Mouse (Mus musculus): ENCODE data around the gene Gba.

Gba gene

GRCm38 (mm10) chr3:89182531-89183057 is 20.1 kb upstream of the Gba start:
- no peak for ATAC-seq (ENCODE audit: low TSS enrichment)

GRCm38 (mm10) chr3:89183058-89183958 is 19.4 kb upstream of the Gba start, which contains the start of gene Fam189b:
TSS of gene Fam189b (plus strand) at chr3:89183143.
- peak; percentile 90 for ATAC-seq (ENCODE audit: low TSS enrichment)

DNA sequence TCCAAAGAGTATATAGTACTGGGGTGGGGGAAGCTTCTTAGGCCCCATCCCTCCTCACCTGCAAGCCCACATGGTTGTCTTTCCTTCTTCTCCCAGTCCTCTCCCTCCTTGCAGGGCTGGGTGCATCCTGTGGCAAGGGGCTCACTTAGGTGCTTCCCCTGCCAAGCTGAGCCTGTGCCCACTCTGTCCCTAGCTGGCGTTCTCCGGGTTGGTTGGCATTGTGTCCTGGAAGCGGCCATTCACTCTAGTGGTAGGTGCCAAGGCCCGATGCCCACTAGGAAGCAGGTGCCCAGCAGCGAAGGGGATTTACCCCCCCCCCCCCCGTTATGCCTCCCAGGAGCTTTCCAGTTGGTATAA is 18.8 kb upstream of the Gba start:
- ATAC-seq (ENCODE audit: low TSS enrichment): no peak

- no peak for ATAC-seq (ENCODE audit: low TSS enrichment)
Measured at GRCm38 (mm10) chr3:89187197-89187596, 15.5 kb upstream of the Gba start.

- no peak for ATAC-seq (ENCODE audit: low TSS enrichment)
Measured at GRCm38 (mm10) chr3:89187690-89188477, 14.8 kb upstream of the Gba start.

DNA sequence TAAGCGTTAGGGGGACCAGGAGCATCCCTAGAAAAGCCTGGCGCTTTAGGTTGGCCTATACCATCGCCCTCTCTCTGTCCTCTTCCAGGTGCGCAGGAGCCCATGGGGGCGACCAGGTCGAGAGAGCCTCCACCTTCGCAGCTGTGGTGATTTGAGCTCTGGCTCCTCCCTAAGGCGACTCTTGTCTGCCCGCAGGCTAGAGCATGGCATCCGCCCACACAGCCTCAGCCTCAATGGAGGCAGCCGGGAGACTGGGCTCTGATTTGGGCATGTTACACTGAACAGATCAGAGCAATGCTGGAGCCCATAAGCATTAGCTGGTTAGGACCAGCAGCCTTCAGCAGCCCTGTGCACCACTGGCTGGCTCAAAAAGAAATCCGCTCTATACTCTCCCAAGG is 14.3 kb upstream of the Gba start:
- no peak for ATAC-seq (ENCODE audit: low TSS enrichment)

- ATAC-seq (ENCODE audit: low TSS enrichment): no peak
Measured at GRCm38 (mm10) chr3:89190436-89190835, 12.3 kb upstream of the Gba start.

DNA sequence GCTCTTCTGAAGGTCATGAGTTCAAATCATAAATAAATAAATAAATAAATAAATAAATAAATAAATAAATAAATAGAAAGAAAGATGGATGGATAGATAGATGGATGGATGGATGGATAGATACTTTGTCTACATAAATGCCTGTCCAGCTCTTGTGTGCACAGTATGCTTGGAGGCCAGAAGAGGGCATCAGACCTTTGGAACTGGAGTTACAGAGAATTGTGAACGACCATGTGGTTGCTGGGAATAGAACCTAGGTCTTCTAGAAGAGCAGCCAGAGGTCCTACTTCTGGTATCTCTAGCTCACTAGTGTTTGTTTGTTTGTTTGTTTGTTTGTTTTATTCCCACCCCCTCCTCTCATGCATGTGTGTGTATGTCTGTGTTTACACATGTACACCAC is 9.4 kb upstream of the Gba start:
- ATAC-seq (ENCODE audit: low TSS enrichment): no peak

GRCm38 (mm10) chr3:89193853-89194252 is 8.9 kb upstream of the Gba start:
- ATAC-seq (ENCODE audit: low TSS enrichment): no peak

DNA sequence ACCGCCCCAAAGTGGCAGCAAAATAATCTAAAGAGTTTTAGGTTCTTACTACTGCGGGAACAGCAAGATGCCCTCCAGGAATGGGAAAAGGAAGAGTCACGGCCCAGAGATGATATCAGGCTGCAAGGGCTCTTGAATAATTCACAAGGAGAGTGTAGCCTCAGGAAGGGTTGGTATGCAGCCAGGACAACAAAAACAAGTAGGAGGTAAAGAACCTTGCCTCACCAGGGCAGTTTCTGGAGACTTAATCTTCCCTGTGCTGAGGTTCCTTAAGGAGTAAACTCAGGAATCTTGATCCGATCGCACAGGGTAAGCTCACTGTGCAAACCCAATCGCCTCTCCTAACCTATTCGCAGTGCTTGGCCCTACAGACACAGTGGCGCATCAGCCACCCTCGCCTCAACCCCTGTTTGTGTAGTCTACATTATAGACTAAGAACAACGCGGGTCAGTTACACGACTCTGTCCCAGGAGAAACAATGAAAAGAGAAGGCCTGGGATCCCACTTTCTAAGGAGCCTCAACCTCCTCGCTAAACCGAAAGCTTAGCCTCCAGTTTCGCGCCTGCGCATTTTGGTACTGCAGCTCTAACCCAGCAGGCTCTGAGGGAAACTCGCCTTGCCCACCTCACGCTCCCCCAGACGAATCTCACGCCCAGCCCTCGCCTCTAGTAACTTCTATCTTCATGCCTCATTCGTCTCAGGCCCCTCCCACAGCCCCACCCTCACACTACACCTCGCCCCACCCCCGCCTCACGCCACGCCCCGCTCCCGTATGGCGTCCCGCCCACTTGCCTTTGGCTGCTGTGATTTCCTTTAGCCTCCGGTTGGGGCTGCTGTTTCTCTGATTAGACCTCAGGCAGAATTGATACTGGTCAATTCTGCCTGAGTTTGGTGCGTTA is 6.5 kb upstream of the Gba start:
- peak; percentile 97 for ATAC-seq (ENCODE audit: low TSS enrichment)

DNA sequence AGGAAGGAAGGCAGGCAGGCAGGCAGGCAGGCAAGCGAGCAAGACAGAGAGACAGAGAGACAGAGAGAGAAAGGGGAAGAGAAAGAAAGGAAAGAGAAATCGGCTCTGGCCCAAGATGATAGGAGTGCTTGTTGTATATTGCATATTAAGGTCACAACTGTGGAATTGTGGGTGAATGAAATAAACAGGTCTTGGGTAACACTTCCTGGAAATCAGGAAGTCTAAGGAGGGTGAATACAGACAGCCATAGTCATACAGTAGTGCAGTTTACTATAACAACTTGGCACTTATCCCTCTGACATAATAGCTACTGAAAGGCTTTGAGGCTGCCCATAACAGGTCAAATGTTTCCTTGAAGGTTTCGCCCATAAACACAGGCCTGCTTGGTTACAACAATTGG is 2.9 kb upstream of the Gba start:
- ATAC-seq (ENCODE audit: low TSS enrichment): no peak

- peak; percentile 11; the same call in 1 of the 2 replicates for ATAC-seq (ENCODE audit: low TSS enrichment)
Measured at GRCm38 (mm10) chr3:89203142-89203514, 400 bp downstream of the Gba start.

DNA sequence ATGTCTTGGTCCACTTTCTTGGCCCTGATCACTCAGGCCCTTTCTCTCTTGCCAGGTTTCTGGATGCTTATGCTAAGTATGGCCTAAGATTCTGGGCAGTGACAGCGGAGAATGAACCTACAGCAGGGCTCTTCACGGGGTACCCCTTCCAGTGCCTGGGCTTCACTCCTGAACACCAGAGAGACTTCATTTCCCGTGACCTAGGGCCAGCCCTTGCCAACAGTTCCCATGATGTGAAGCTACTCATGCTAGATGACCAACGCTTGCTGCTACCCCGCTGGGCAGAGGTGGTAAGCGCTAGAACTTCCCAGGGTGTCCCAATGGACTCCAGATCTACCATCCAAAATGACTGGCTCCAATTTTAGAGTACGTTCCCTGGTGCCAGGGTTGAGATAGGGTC is 3.4 kb downstream of the Gba start:
- ATAC-seq (ENCODE audit: low TSS enrichment): no peak

DNA sequence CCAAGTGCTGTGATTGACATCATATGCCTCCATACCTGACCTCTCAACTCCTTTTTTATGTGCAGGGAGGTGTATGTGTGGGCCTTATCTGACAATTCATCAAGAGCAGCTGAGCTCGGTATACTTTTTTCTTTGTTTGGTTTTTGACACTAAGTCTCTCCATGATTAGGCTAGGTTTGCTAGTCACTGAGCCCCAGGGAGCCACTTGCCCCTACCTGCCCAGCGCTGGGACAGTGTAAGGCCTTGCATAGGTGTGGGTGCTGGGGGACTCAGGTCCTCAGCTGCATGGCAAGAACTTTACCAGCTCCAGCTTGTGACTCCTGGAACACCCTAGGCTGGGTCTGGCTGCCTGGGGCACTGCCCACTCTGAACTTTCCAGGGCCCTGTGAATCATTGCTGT is 4.0 kb downstream of the Gba start:
- ATAC-seq (ENCODE audit: low TSS enrichment): no peak

- no peak for ATAC-seq (ENCODE audit: low TSS enrichment)
Measured at GRCm38 (mm10) chr3:89208075-89208657, 5.4 kb downstream of the Gba start.

GRCm38 (mm10) chr3:89208736-89209135 is 6.0 kb downstream of the Gba start:
- no peak for ATAC-seq (ENCODE audit: low TSS enrichment)

- ATAC-seq (ENCODE audit: low TSS enrichment): no peak
Measured at GRCm38 (mm10) chr3:89209731-89210130, 7.0 kb downstream of the Gba start.

DNA sequence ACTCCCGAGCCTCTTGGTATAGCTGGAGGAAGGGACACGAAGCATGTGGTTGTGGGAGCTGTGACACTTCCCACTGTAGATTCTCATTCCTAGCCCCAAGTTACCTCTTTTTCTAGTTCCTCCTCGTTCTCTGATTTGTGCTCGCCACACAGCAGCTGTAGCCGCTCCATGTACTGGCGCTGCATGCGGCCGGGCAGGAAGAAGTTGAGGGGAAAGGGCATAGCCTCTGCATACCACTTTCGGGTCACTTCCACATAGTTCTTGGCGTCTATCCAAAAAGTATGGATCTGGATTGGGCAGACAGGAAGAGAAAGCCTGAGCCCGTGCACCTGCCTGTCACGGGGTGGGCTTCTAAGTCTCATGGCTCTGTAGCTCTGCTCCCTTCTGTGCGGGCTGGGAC is 7.4 kb downstream of the Gba start:
- no peak for ATAC-seq (ENCODE audit: low TSS enrichment)

DNA sequence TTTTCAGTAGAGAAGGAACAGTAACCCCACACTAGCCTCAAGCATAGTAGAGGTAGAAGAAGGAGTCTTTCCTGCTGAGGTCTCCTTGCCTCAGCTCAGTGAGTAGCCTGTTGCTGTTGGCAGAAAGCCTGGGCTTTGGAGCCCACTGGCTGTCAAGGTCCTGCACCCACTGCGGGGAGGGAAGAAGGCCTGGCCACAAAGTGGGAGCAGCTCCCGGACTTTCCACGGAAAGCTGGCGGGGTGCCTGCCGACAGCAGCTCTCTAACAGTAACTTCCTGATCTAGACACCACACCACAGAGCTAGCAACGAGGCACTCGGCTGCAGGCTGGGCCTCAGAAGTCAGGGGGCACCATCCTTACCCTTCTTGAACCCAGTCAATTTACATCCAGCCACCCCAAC is 8.0 kb downstream of the Gba start:
- no peak for ATAC-seq (ENCODE audit: low TSS enrichment)

- ATAC-seq (ENCODE audit: low TSS enrichment): peak; percentile 80
Measured at GRCm38 (mm10) chr3:89213803-89214530, 11.2 kb downstream of the Gba start.

All from frontal cortex, adult (tissue).